Mouse (Mus musculus): Measurements from ENCODE around the gene Slc38a2.

DNA sequence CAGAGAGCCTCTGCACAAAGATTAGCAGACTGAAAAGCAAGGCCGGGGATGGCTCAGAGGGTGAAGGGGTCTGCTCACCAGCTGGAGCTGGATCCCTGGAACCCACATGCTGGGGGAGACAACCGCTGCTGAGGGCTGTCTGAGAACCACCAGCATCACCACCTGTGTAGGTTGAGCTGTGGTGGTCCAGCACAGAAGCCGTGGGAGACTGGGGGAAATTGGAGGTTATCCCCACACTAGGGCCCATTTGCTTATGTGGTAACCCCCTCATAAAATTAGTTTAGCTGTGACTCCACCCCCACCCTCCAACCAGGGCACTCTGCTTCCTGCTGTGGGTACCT is 15.1 kb upstream of the Slc38a2 start:
- no peak for TF ChIP-seq CTCF (IDR thresholded peaks at IDR 0.05; ENCODE audit: insufficient read depth, low read length)
- TF ChIP-seq POLR2A (IDR thresholded peaks at IDR 0.05; ENCODE audit: borderline replicate concordance, extremely low read depth, low read depth, low read length): no peak

Data from lung, adult 2 months (tissue).